Mouse (Mus musculus): Measurements from ENCODE around the gene Arhgap20.

- TF ChIP-seq POLR2A (IDR thresholded peaks at IDR 0.05; ENCODE audit: borderline replicate concordance, extremely low read depth, low read depth, low read length) (no peak), CTCF (IDR thresholded peaks at IDR 0.05; ENCODE audit: insufficient read depth, low read length) (no peak)
These were observed 22.2 kb downstream of the Arhgap20 start for GRCm38 (mm10) chr9:51787380-51787779.

Data from lung, adult 2 months (tissue).